Mouse (Mus musculus) neural tube, embryonic 11.5 days (tissue): ENCODE results near the gene Tlk1. TPM values are rescaled to one million over a fixed set of nuclear protein-coding genes. Genes with fewer than 3 reads are reported as not detected.

Source experiments
- ATAC-seq: fragments of 200-750 bp; cut with Nextera tagmentation; 2 replicates; pipeline ENCODE4 v1.8.0; 2017; ENCODE audit warnings: moderate number of reproducible peaks, mild to moderate bottlenecking, moderate TSS enrichment, moderate library complexity; ENCODE audit not compliant: insufficient read depth, low FRiP score, low TSS enrichment
- DNase-seq: peaks from one replicate; pipeline ENCODE4 v3.0.0-alpha.2; 2015; ENCODE audit warnings: low spot score
- H3K27ac ChIP-seq: fragments of 300-500 bp; sonication (generic); 2 replicates; pipeline ENCODE4 v1.5.1; 2014; ENCODE audit warnings: low read depth, mild to moderate bottlenecking, low read length
- H3K27me3 ChIP-seq: fragments of 300-500 bp; sonication (generic); 2 replicates; pipeline ENCODE4 v1.6.1; 2014; ENCODE audit warnings: mild to moderate bottlenecking, low read length, mixed read lengths; ENCODE audit not compliant: control insufficient read depth, insufficient read depth
- H3K36me3 ChIP-seq: fragments of 300-500 bp; sonication (generic); 2 replicates; pipeline ENCODE4 v1.6.1; 2014; ENCODE audit warnings: mild to moderate bottlenecking, low read length, moderate library complexity, mixed read lengths; ENCODE audit not compliant: control insufficient read depth, insufficient read depth
- H3K4me1 ChIP-seq: fragments of 300-500 bp; sonication (generic); 2 replicates; pipeline ENCODE4 v1.6.1; 2014; ENCODE audit warnings: low read length, mixed read lengths; ENCODE audit not compliant: control insufficient read depth, insufficient read depth
- H3K4me2 ChIP-seq: fragments of 300-500 bp; sonication (generic); 2 replicates; pipeline ENCODE4 v1.6.1; 2014; ENCODE audit warnings: low read depth, mild to moderate bottlenecking, moderate library complexity
- H3K4me3 ChIP-seq: fragments of 300-500 bp; sonication (generic); 2 replicates; pipeline ENCODE4 v1.5.1; 2014; ENCODE audit warnings: low read depth, low read length
- H3K9ac ChIP-seq: fragments of 300-500 bp; sonication (generic); 2 replicates; pipeline ENCODE4 v1.6.1; 2014; ENCODE audit warnings: mild to moderate bottlenecking, low read length
- H3K9me3 ChIP-seq: fragments of 300-500 bp; sonication (generic); 2 replicates; pipeline ENCODE4 v1.6.1; 2016; ENCODE audit warnings: low read length; ENCODE audit not compliant: control insufficient read depth
- WGBS: fragments of 180-500 bp; shearing (Covaris S2); extraction: QIAGEN DNeasy Blood & Tissue Kit; methylation state at CpG from one replicate; pipeline ENCODE4 v1.1.7; 2014; 5-methylcytosine and 5-hydroxymethylcytosine counted together
- polyA plus RNA-seq: library from polyadenylated mRNA; unstranded; fragments of >200 nt; fragmentation: Nextera tagmentation; extraction: Ambion mirVana; gene quantifications from 2 replicates; pipeline ENCODE4 v1.2.1, GENCODE M21; 2014

The Tlk1 gene
- polyA plus RNA-seq, 1 experiment from 2014 or later: 39.0 TPM

DNA sequence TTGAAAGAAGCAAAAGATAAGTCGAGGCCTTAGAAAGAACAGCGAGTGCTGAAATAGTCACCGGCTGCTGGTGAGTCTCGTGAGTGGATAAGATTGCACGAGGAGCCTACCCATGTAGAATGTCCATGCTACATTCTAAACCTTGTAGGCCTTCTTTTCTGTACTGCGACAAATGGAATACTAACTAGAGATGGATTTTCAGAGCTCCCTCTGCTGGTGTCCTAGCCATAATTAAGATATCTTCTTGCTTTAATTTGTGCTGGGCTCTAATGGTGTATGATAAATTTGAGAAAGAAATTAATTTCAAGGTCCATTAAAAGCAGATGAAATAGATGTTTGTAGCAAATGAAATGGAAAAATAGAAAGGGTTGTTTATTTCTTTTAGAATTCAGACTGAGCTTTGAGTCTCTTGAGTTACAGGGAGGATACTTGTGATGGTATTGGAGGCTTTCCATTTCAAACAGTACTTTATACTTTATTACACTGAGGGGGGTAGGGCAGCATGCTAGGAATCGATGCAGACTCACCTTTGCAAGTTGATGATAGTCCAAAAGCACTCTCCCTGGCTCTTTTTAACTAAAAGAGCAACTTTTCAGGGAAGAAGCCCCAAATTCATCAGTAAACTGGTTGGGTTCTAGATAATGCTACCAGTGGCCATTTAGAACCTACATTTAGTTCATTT, 151.9 kb downstream of the Tlk1 start:
- Histone ChIP-seq H3K9me3 (no peaks in the 10 kb centered on the region), H3K9ac (no peak overlapping the region), H3K36me3 (no peaks in the 10 kb centered on the region), H3K27ac (no peak overlapping the region), H3K4me3 (no peak overlapping the region), H3K4me1 (no peaks in the 10 kb centered on the region), H3K4me2 (no peak overlapping the region), H3K27me3 (no peaks in the 10 kb centered on the region)
- 89% methylated on average over 7 of the region's 7 CpGs for WGBS
- DNase-seq: no peak
- no peak for ATAC-seq

DNA sequence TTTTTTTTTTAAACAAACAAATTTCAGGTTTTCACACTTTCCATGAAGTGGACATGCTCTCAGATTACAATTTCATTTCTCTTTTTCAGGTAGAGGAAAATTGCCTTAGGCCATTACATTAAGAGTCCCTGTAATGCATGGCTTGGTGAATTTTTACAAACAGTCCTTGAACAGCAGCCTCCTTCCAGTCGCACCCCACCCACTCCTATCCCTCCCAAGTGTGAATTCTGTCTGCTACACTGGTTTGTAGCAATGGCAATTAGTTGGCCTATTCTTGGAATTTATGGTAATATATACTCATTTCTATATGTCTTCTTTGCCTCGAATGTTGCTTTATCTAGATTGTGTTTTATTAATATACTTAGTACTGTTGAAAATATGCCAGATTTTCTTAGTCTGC, 153.1 kb downstream of the Tlk1 start:
- DNase-seq: no peak
- 75% methylated on average over 2 of the region's 2 CpGs for WGBS
- no peaks in the 10 kb centered on the region for H3K36me3 ChIP-seq

DNA sequence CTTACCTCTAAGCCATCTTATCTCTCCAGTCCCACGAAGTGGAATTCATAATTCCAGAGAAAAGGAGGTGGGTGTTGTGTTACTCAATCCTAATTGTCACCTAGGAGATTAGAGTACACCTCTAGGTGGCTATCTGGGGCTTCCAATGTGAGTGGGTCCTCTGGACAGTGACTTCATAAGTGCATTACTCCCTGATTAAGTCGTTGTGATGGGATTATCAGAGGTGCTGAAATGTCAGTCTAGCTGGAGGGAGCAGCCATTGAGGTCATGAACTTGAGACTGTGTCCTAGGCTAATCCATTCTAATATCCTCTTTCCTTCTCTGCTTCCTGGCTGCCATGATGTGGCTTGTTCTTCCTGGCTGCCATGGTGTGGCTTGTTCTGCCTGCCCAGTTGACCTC, 155.6 kb downstream of the Tlk1 start:
- 76% methylated on average over 2 of the region's 2 CpGs for WGBS
- no peak for DNase-seq
- no peaks in the 10 kb centered on the region for H3K4me1 ChIP-seq
- H3K27ac ChIP-seq: no peak overlapping the region
- H3K27me3 ChIP-seq: no peaks in the 10 kb centered on the region
- H3K4me2 ChIP-seq: no peak overlapping the region
- no peak for ATAC-seq
- no peak overlapping the region for H3K9ac ChIP-seq
- no peaks in the 10 kb centered on the region for H3K36me3 ChIP-seq
- H3K4me3 ChIP-seq: no peak overlapping the region
- H3K9me3 ChIP-seq: no peaks in the 10 kb centered on the region

More for the DNA sequence above, 153.1 kb downstream of the Tlk1 start:
- no peak for ATAC-seq
- H3K9me3 ChIP-seq: no peaks in the 10 kb centered on the region
- H3K4me3 ChIP-seq: no peak overlapping the region
- H3K27ac ChIP-seq: no peak overlapping the region
- H3K27me3 ChIP-seq: no peaks in the 10 kb centered on the region
- H3K4me1 ChIP-seq: no peaks in the 10 kb centered on the region
- no peak overlapping the region for H3K4me2 ChIP-seq
- no peak overlapping the region for H3K9ac ChIP-seq

DNA sequence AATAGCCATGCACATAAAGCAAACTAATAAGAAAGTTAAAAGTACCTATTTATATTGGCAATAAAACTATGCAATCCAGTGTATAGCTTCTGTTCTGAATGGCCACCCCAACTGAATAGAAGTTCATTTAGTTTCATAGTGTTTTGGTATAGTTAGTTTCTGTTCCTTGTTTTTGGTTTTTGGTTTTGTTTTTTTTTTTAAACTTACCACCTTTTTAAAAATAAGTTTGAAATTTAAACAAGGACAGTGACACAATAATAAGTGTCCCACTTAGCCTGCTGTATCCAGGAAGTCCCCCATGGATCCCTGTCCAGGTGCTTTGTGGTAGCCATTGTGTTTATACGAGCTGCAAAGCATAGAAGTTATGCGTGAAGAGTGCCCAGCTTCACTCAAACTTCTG, 156.3 kb downstream of the Tlk1 start:
- no peak overlapping the region for H3K4me2 ChIP-seq
- no peak overlapping the region for H3K9ac ChIP-seq
- no peaks in the 10 kb centered on the region for H3K9me3 ChIP-seq
- 85% methylated on average over 2 of the region's 2 CpGs for WGBS
- H3K27me3 ChIP-seq: no peaks in the 10 kb centered on the region
- no peaks in the 10 kb centered on the region for H3K36me3 ChIP-seq
- no peak overlapping the region for H3K27ac ChIP-seq
- no peak for DNase-seq
- H3K4me3 ChIP-seq: no peak overlapping the region
- ATAC-seq: no peak
- H3K4me1 ChIP-seq: no peaks in the 10 kb centered on the region

DNA sequence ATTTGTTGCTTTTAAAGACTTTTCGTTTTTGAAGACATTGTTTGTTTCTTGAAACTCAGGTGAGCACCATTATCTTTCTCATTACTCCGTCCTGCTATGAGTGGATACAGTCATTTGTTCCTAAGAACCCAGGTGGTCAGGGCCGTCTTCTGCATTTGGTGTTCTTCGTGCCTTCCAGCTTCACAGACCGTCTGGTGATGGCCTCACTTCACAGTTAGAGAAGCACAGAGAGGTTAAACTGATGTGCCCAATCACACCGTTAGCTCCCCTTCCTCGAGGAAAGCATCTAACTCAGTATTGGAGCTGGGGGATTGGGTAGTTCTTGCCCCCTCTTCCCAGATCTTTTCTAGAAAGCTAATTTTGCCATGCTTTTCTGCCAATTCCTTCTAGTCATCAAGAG, 158.5 kb downstream of the Tlk1 start:
- no peak for ATAC-seq
- DNase-seq: no peak
- H3K36me3 ChIP-seq: no peaks in the 10 kb centered on the region
- no peaks in the 10 kb centered on the region for H3K4me1 ChIP-seq
- no peak overlapping the region for H3K4me2 ChIP-seq
- H3K27ac ChIP-seq: no peak overlapping the region
- H3K9me3 ChIP-seq: no peaks in the 10 kb centered on the region
- WGBS: 92% methylated on average over 7 of the region's 7 CpGs
- H3K9ac ChIP-seq: no peak overlapping the region
- no peaks in the 10 kb centered on the region for H3K27me3 ChIP-seq
- H3K4me3 ChIP-seq: no peak overlapping the region

DNA sequence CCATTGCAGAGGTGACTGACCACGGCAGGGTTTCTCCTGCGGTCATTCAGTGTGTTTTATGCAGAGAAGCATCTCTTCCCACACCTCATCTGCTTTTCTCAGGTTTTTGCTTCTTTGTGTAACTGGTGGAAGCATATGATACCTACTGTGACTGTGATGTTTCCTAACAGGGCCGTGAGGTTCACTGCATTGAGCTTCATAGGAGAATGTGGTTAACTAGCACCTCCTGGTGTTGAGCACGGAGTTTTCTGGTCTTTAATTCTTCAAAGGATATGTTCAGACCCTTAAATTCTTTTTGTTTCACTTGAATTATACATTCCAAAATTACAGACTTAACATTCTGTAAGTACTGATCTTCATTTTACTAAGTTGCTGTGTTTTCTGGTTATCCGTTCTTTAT, 161.8 kb downstream of the Tlk1 start:
- no peaks in the 10 kb centered on the region for H3K27me3 ChIP-seq
- ATAC-seq (no peak), DNase-seq (no peak)
- no peak overlapping the region for H3K4me3 ChIP-seq
- WGBS: 84% methylated on average over 5 of the region's 5 CpGs
- no peaks in the 10 kb centered on the region for H3K9me3 ChIP-seq
- H3K9ac ChIP-seq: no peak overlapping the region
- H3K27ac ChIP-seq: no peak overlapping the region
- no peaks in the 10 kb centered on the region for H3K4me1 ChIP-seq
- no peaks in the 10 kb centered on the region for H3K36me3 ChIP-seq
- H3K4me2 ChIP-seq: no peak overlapping the region

Other genes with a start within 250 kb of the Tlk1 start
- gene Gorasp2, start 164.2 kb downstream of the Tlk1 start, polyA plus RNA-seq: 159 and 166 TPM in 2 replicates
- gene Gm26558, start 163.6 kb downstream of the Tlk1 start, polyA plus RNA-seq: 4.5 and 4.7 TPM in 2 replicates
- gene Dcaf17, start 229.6 kb upstream of the Tlk1 start, polyA plus RNA-seq: 33.1 and 34.7 TPM in 2 replicates
- gene Mettl8, start 229.9 kb upstream of the Tlk1 start, polyA plus RNA-seq: 21.3 and 21.4 TPM in 2 replicates